Mouse (Mus musculus) MEL (cell line): ENCODE results near the gene Mcl1. TPM values are rescaled to one million over a fixed set of nuclear protein-coding genes. Genes with fewer than 3 reads are reported as not detected.

ENCODE experiments used
- DNase-seq: peaks from one replicate; pipeline ENCODE4 v3.0.0; 2011; ENCODE audit warnings: low read depth, low spot score
- H3K27ac ChIP-seq: 2 replicates; pipeline ENCODE4 v1.5.1; 2012; ENCODE audit warnings: low read depth, mild to moderate bottlenecking, control low read depth, low read length, moderate library complexity; ENCODE audit not compliant: control insufficient read depth
- H3K27me3 ChIP-seq, 2 experiments: fragments of 150-350 bp in 1 of 2; sonication (generic) in 1 of 2; 2 replicates each; pipeline ENCODE4 v1.6.1; 2012; ENCODE audit warnings: low read length in 2 of 2, mild to moderate bottlenecking in 2 of 2, improper control_type of control experiment in 1 of 2, moderate library complexity in 1 of 2; ENCODE audit not compliant: insufficient read depth in 2 of 2, control insufficient read depth in 1 of 2
- H3K36me3 ChIP-seq, 2 experiments: 2 replicates each; pipeline ENCODE4 v1.6.1; 2012 to 2014; ENCODE audit warnings: low read length in 2 of 2, improper control_type of control experiment in 1 of 2, inconsistent platforms in 1 of 2, mild to moderate bottlenecking in 1 of 2; ENCODE audit not compliant: insufficient read depth in 2 of 2, control insufficient read depth in 1 of 2
- H3K4me1 ChIP-seq, 2 experiments: fragments of 150-350 bp in 1 of 2; sonication (generic) in 1 of 2; 2 replicates each; pipeline ENCODE4 v1.6.1; 2012; ENCODE audit warnings: low read length in 2 of 2, improper control_type of control experiment in 1 of 2, mild to moderate bottlenecking in 1 of 2; ENCODE audit not compliant: insufficient read depth in 2 of 2, control insufficient read depth in 1 of 2
- H3K4me3 ChIP-seq, 2 experiments: fragments of 150-350 bp in 1 of 2; sonication (generic) in 1 of 2; 2 replicates each; pipeline ENCODE4 v1.5.1; 2012; ENCODE audit warnings: low read depth in 2 of 2, low read length in 2 of 2, mild to moderate bottlenecking in 2 of 2, moderate library complexity in 2 of 2, control low read depth in 1 of 2, improper control_type of control experiment in 1 of 2; ENCODE audit not compliant: control insufficient read depth in 1 of 2, insufficient read depth in 1 of 2
- H3K79me2 ChIP-seq: 2 replicates; pipeline ENCODE4 v1.6.1; 2012; ENCODE audit warnings: mild to moderate bottlenecking, low read length, moderate library complexity; ENCODE audit not compliant: control insufficient read depth, poor library complexity, insufficient read depth
- H3K9ac ChIP-seq: 2 replicates; pipeline ENCODE4 v1.6.1; 2012; ENCODE audit warnings: low read depth, mild to moderate bottlenecking, control low read depth, low read length, moderate library complexity; ENCODE audit not compliant: control insufficient read depth, poor library complexity, severe bottlenecking
- H3K9me3 ChIP-seq: fragments of 150-350 bp; sonication (generic); replicated peaks from 2 replicates; pipeline ENCODE4 v1.6.1; 2012; ENCODE audit warnings: mild to moderate bottlenecking, low read length, improper control_type of control experiment, moderate library complexity; ENCODE audit not compliant: insufficient read depth
- JUND ChIP-seq: IDR thresholded peaks from 2 replicates; pipeline ENCODE4 v1.6.1; 2011; ENCODE audit warnings: low read depth, mild to moderate bottlenecking, improper control_type of control experiment, low read length
- MAFK ChIP-seq: IDR thresholded peaks from 2 replicates; pipeline ENCODE4 v1.6.1; 2011; ENCODE audit warnings: low read depth, mild to moderate bottlenecking, low read length, improper control_type of control experiment, borderline replicate concordance
- MAX ChIP-seq: IDR thresholded peaks from 2 replicates; pipeline ENCODE4 v1.6.1; 2011; ENCODE audit warnings: low read length, improper control_type of control experiment
- MAZ ChIP-seq: IDR thresholded peaks from 2 replicates; pipeline ENCODE4 v1.6.1; 2012; ENCODE audit warnings: low read depth, mild to moderate bottlenecking, inconsistent platforms, low read length, improper control_type of control experiment
- MYC ChIP-seq: IDR thresholded peaks from 2 replicates; pipeline ENCODE4 v1.6.1; 2011; ENCODE audit warnings: low read depth, mild to moderate bottlenecking, low read length, improper control_type of control experiment, moderate library complexity
- POLR2AphosphoS2 ChIP-seq: IDR thresholded peaks from 2 replicates; pipeline ENCODE4 v1.6.1; 2011; ENCODE audit warnings: low read length, improper control_type of control experiment
- RCOR1 ChIP-seq: IDR thresholded peaks from 2 replicates; pipeline ENCODE4 v1.6.1; 2012; ENCODE audit warnings: low read depth, mild to moderate bottlenecking, inconsistent platforms, low read length, improper control_type of control experiment
- SMC3 ChIP-seq: IDR thresholded peaks from 2 replicates; pipeline ENCODE4 v1.6.1; 2011; ENCODE audit warnings: low read depth, low read length, improper control_type of control experiment
- TCF12 ChIP-seq: IDR thresholded peaks from 2 replicates; pipeline ENCODE4 v1.6.1; 2014; ENCODE audit warnings: low read depth, mild to moderate bottlenecking, inconsistent platforms, low read length, improper control_type of control experiment, moderate library complexity
- UBTF ChIP-seq: IDR thresholded peaks from 2 replicates; pipeline ENCODE4 v1.6.1; 2012; ENCODE audit warnings: low read depth, mild to moderate bottlenecking, inconsistent platforms, low read length, improper control_type of control experiment, moderate library complexity, borderline replicate concordance; ENCODE audit not compliant: insufficient read depth
- polyA plus RNA-seq, 2 experiments: library from polyadenylated mRNA; stranded (reverse) in 1 of 2; unstranded in 1 of 2; fragments of >175 nt in 1 of 2; fragments of >200 nt in 1 of 2; gene quantifications; 2 replicates each; pipeline versions ENCODE4 v1.2.1 to v1.2.4; 2012; ENCODE audit warnings: low replicate concordance in 2 of 2, low read depth in 1 of 2; ENCODE audit not compliant: insufficient read length in 2 of 2, insufficient read depth in 1 of 2, missing spikeins in 1 of 2
- total RNA-seq: library from RNA; depleted of rRNA; stranded (reverse); fragments of 300-350 nt; gene quantifications from 2 replicates; pipeline ENCODE4 v1.2.3, GENCODE M21; 2012

Mcl1 gene
- total and polyA plus RNA-seq, 3 experiments: 142 to 211 (median 156) TPM

DNA sequence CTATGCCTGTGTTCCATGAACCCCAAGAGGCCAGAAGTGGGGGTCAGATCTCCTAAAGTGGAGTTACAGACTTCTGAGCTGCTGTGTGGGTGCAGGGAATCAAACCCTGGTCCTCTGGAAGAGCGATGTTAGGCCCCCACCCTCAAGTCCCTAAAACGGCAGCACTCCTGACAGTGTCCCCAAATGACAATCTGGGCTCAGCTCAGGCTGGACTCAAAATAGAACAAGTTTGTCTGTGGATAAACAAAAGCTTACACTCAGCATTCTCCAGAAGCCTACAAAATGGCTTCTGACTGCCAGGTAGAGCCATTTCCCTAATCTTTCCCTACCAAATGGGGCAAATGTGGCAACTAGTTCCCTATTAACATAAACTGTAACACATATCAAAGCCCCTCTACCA, 42.5 kb downstream of the Mcl1 start:
- Histone ChIP-seq H3K27me3 (no peaks in the 10 kb centered on the region), H3K36me3 (0 out of 4 replicates have a peak, but pooled peaks cover 0 to 3% of the 10 kb centered on the region in 2 experiments), H3K79me2 (no peaks in the 10 kb centered on the region), H3K4me3 (no peak overlapping the region), H3K9ac (no peak overlapping the region), H3K9me3 (no peaks in the 10 kb centered on the region), H3K4me1 (peaks cover 0 to 3% of the 10 kb centered on the region in 2 experiments; a peak in 2 of 4 replicates), H3K27ac (no peak overlapping the region)
- TF ChIP-seq SMC3 (no peak), MAX (no peak)
- no peak for DNase-seq

DNA sequence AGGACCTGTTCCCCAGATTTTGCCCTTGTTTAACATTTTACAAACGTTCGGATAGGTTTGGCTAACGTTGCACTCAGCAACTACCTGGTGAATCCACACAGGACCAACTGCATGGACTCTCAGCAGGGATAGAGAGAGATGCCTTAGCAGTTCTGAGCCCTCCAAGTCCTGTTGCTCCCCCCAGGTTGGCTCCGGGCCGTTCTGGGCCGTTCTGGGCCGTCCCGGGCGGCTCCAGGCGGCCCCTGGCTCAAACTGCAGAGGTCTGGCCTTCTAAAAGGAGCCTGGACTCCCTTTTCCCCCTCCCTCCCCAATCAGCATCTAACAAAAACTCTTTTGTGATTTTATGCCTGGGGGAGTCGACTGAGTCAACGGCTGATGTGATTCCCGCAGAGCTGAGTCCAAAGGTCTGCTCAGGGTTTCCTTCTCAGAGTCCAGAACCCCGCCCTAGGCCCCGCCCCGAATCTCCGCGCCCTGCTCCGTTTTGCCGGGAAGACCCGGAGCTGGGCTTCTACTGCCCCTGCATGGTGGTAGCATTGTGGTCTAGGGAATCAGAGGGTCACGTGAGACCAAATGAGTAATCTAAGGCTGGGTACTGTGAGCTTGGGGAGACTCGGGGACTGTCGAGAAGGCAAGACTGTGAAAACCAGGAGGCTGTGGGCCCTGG, 43.4 kb downstream of the Mcl1 start:
- no peak for TF ChIP-seq MAFK
- H3K9ac ChIP-seq: no peak overlapping the region
- peaks cover 0 to 3% of the 10 kb centered on the region in 2 experiments; a peak in 2 of 4 replicates for H3K4me1 ChIP-seq
- no peaks in the 10 kb centered on the region for H3K79me2 ChIP-seq
- DNase-seq: no peak
- H3K36me3 ChIP-seq: 0 out of 4 replicates have a peak, but pooled peaks cover 0 to 3% of the 10 kb centered on the region in 2 experiments
- H3K4me3 ChIP-seq: no peak overlapping the region
- H3K27ac ChIP-seq: no peak overlapping the region
- H3K27me3 ChIP-seq: no peaks in the 10 kb centered on the region
- H3K9me3 ChIP-seq: no peaks in the 10 kb centered on the region

DNA sequence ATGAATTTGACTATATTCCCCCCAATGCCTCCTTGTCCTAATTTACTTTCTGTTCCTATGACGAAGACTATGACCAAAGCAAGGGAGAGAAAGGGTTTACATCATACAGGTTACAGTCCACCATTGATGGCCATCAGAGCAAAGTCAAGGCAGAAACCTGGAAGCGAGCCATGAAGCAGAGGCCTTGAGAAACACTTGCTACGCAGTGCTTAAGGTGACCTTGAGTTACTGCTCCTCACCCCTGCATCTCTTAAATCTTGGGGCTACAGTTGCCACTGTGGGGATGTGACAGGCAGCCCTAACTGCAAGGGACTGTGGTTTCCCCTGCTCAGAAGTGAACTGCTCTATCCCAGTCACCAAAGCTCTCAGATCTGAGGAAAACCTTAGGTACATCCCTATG, 44.7 kb downstream of the Mcl1 start:
- TF ChIP-seq POLR2AphosphoS2 (no peak), MYC (no peak), RCOR1 (no peak), TCF12 (no peak), UBTF (no peak), MAZ (no peak), JUND (no peak)
- Histone ChIP-seq H3K4me1 (peaks cover 0 to 3% of the 10 kb centered on the region in 2 experiments; a peak in 2 of 4 replicates), H3K27ac (no peak overlapping the region), H3K9ac (no peak overlapping the region), H3K9me3 (no peaks in the 10 kb centered on the region), H3K4me3 (no peak overlapping the region), H3K36me3 (0 out of 4 replicates have a peak, but pooled peaks cover 0 to 3% of the 10 kb centered on the region in 2 experiments), H3K79me2 (no peaks in the 10 kb centered on the region), H3K27me3 (no peaks in the 10 kb centered on the region)
- DNase-seq: no peak
